Mouse (Mus musculus) ovary, postnatal 10 days (tissue): ENCODE results near the gene Mterf4.

Experiments
- DNase-seq: peaks from one replicate; pipeline ENCODE4 v3.0.0; 2022; ENCODE audit warnings: low spot score

Mterf4 gene

GRCm38 (mm10) chr1:93267207-93267606 is 38.5 kb downstream of the Mterf4 start:
- no peak for DNase-seq

GRCm38 (mm10) chr1:93257560-93257959 is 48.2 kb downstream of the Mterf4 start:
- no peak for DNase-seq

- DNase-seq: no peak
Measured at GRCm38 (mm10) chr1:93255761-93256160, 50.0 kb downstream of the Mterf4 start.

GRCm38 (mm10) chr1:93252586-93252985 is 53.1 kb downstream of the Mterf4 start:
- DNase-seq: no peak
